Mouse (Mus musculus) midbrain, embryonic 12.5 days (tissue): ENCODE measurements around the gene Cenpp. TPM values are rescaled to one million over a fixed set of nuclear protein-coding genes. Genes with fewer than 3 reads are reported as not detected.
A peak's percentile ranks its signal among the peaks of the same experiment; 100 is the strongest.

Experiments used
- ATAC-seq: fragments of 200-750 bp; cut with Nextera tagmentation; 2 replicates; pipeline ENCODE4 v1.8.0; 2017; ENCODE audit warnings: low read depth, moderate TSS enrichment, moderate library complexity; ENCODE audit not compliant: low FRiP score
- H3K27ac ChIP-seq: fragments of 300-500 bp; sonication (generic); replicated peaks from 2 replicates; pipeline ENCODE4 v1.5.1; 2016; ENCODE audit warnings: mild to moderate bottlenecking
- H3K27me3 ChIP-seq: fragments of 300-500 bp; sonication (generic); 2 replicates; pipeline ENCODE4 v1.6.1; 2016; ENCODE audit warnings: mild to moderate bottlenecking
- H3K36me3 ChIP-seq: fragments of 300-500 bp; sonication (generic); 2 replicates; pipeline ENCODE4 v1.6.1; 2016
- H3K4me1 ChIP-seq: fragments of 300-500 bp; sonication (generic); 2 replicates; pipeline ENCODE4 v1.6.1; 2016
- H3K4me2 ChIP-seq: fragments of 300-500 bp; sonication (generic); replicated peaks from 2 replicates; pipeline ENCODE4 v1.6.1; 2016; ENCODE audit warnings: mild to moderate bottlenecking, moderate library complexity
- H3K4me3 ChIP-seq: fragments of 300-500 bp; sonication (generic); 2 replicates; pipeline ENCODE4 v1.5.1; 2016; ENCODE audit warnings: mild to moderate bottlenecking
- H3K9ac ChIP-seq: fragments of 300-500 bp; sonication (generic); replicated peaks from 2 replicates; pipeline ENCODE4 v1.6.1; 2016; ENCODE audit warnings: mild to moderate bottlenecking, moderate library complexity
- H3K9me3 ChIP-seq: fragments of 300-500 bp; sonication (generic); 2 replicates; pipeline ENCODE4 v1.6.1; 2016; ENCODE audit warnings: mild to moderate bottlenecking
- WGBS: fragments of 180-500 bp; shearing (Covaris S2); methylation state at CpG from one replicate; pipeline ENCODE4 v1.1.7; 2016; 5-methylcytosine and 5-hydroxymethylcytosine counted together
- polyA plus RNA-seq: library from polyadenylated mRNA; unstranded; fragments of >200 nt; fragmentation: Nextera tagmentation; extraction: Ambion mirVana; gene quantifications from 2 replicates; pipeline ENCODE4 v1.2.1, GENCODE M21; 2016

Cenpp gene
- polyA plus RNA-seq, 1 experiment from 2014 or later, result 26.5 TPM

GRCm38 (mm10) chr13:49584307-49585005 lies 68.1 kb downstream of the Cenpp start:
- no peaks in the 10 kb centered on the region for H3K27me3 ChIP-seq
- ATAC-seq, result no peak

DNA sequence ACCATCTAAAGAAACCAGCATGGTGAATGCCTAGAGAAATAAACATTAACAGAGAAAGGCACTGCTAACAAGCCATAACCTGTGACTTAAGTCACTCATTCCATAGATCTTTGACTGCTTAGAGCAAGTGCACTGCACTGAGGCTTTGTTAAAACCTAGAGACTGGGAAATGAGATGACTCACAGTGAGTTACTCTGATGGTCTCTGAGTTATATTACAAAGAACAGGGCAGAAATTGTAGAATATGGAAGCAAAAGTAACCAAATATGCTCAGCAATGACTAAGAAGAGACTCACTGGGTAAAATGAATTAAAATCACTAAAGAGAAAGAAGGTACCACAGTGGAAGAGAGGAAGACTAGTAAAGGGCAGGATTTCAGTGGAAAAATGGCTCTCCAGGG lies 68.7 kb downstream of the Cenpp start:
- Histone ChIP-seq H3K4me2 (no peak overlapping the region), H3K36me3 (no peaks in the 10 kb centered on the region), H3K27me3 (no peaks in the 10 kb centered on the region), H3K4me1 (no peaks in the 10 kb centered on the region), H3K9me3 (no peaks in the 10 kb centered on the region), H3K4me3 (no peak overlapping the region), H3K27ac (no peak overlapping the region), H3K9ac (no peak overlapping the region)
- ATAC-seq, result no peak

More at GRCm38 (mm10) chr13:49584307-49585005, 68.1 kb downstream of the Cenpp start:
- Histone ChIP-seq H3K4me1 (no peaks in the 10 kb centered on the region), H3K9me3 (no peaks in the 10 kb centered on the region), H3K9ac (no peak overlapping the region), H3K4me2 (no peak overlapping the region), H3K4me3 (no peak overlapping the region), H3K27ac (no peak overlapping the region), H3K36me3 (no peaks in the 10 kb centered on the region)
- WGBS, result 75% methylated on average over 8 of the region's 8 CpGs

DNA sequence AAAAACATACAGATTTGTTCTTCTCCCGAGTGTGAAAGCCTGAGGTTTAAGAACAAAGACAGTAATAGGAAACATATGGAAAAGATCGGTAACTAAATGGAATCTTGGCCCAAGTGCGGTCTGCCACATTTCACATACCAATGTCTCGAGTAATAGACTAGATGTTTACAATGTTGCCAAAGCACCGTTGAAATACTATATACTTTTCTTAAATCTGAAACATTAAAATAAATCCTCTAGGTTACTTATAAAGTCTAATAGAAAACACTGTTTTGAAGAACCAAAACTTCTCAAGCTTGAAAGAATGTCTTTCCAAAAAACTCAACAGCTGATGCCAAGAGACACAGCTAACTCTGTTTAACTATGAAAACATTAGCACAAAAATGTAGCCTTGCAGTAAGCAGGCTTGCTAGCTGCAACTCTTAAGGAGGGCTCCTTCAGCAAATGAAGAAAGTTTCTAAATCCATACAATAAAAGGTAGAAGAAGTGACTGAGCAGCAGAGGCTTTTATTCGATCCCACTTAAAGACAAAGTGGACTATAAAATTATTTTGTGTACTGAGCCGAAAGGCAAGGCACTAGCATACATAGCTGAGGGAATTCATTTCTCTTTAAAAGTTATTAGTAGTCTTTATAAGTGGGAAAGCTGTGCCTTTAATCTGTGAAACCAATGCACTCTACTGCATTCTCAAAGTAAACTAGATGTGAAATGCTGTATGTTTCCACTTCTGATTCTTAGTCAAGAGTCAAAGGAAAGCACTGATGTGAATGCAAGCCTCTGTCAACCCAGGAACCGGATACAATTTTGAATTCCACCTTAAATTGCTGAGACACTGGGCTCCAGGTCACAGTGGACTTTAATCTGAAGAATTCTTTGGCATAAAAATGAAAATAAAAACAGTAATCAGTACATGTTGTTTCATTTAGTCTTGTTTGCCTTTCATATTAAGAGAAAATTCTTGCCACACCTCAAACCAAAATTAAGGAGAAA lies 70.7 kb downstream of the Cenpp start, which contains the start of gene Omd:
Omd (plus strand) TSS at position 922 of the 990 bp plus-strand sequence.
- no peak within 1 kb of the TSS for H3K4me3 ChIP-seq
- WGBS, result 79% methylated on average over 8 of the region's 8 CpGs
- ATAC-seq, result no peak
- H3K4me1 ChIP-seq, result no peaks in the 10 kb centered on the region
- H3K9me3 ChIP-seq, result no peaks in the 10 kb centered on the region
- H3K27me3 ChIP-seq, result no peaks in the 10 kb centered on the region
- no peaks in the 10 kb centered on the region for H3K36me3 ChIP-seq
- H3K27ac ChIP-seq, result no peak within 1 kb of the TSS
- H3K9ac ChIP-seq, result no peak within 1 kb of the TSS
- no peak within 1 kb of the TSS for H3K4me2 ChIP-seq

DNA sequence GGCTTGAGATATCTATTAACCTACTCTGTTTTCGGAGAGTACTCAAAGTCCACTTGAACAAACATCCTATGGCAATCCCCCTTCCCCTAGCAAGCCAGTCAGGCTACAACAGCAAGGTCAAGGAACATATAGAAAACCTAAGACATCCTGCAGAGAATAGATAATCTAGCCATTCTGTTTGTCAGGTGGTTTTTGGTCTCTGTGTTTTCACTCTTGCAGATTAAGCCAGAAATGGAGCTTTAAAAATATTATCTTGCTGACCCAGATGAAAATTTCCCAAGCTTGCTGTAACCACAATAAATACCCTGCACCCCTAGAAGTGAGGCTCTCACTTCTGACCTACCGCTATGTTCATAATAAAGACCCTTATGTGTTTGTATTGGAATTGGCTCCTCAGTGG lies 81.2 kb downstream of the Cenpp start:
- no peaks in the 10 kb centered on the region for H3K4me1 ChIP-seq
- H3K36me3 ChIP-seq, result no peaks in the 10 kb centered on the region
- no peaks in the 10 kb centered on the region for H3K27me3 ChIP-seq
- no peaks in the 10 kb centered on the region for H3K9me3 ChIP-seq
- no peak overlapping the region for H3K9ac ChIP-seq
- no peak overlapping the region for H3K27ac ChIP-seq
- ATAC-seq, result no peak
- H3K4me2 ChIP-seq, result no peak overlapping the region
- H3K4me3 ChIP-seq, result no peak overlapping the region
- 80% methylated on average over 2 of the region's 2 CpGs for WGBS

DNA sequence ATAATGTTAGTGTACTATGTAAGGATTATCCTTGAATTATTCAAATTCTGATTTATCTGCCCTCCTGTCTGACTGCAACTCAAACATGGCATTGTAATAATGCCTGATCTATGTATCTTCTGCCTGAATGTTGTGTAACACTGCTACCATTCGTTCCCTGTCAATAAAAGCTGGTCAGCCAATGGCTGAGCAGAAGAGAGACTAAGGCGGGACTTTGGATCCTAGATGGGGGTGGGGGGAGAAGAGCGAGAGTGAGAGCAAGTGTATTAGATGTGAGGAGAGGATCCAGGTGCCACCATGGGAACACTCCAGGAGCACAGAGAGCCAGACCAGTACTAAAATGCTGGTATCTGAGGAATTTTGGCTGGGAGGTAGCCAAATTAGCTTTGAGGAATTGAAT lies 82.2 kb downstream of the Cenpp start:
- H3K4me1 ChIP-seq, result no peaks in the 10 kb centered on the region
- no peaks in the 10 kb centered on the region for H3K36me3 ChIP-seq
- H3K27ac ChIP-seq, result no peak overlapping the region
- 72% methylated on average over 3 of the region's 3 CpGs for WGBS
- ATAC-seq, result no peak
- H3K9ac ChIP-seq, result no peak overlapping the region
- H3K27me3 ChIP-seq, result no peaks in the 10 kb centered on the region
- H3K4me2 ChIP-seq, result no peak overlapping the region
- no peaks in the 10 kb centered on the region for H3K9me3 ChIP-seq
- H3K4me3 ChIP-seq, result no peak overlapping the region

- 79% methylated on average over 1 of the region's 1 CpGs for WGBS
- Histone ChIP-seq H3K36me3 (no peaks in the 10 kb centered on the region), H3K27ac (no peak overlapping the region), H3K27me3 (no peaks in the 10 kb centered on the region), H3K9ac (no peak overlapping the region), H3K4me3 (no peak overlapping the region), H3K4me1 (no peaks in the 10 kb centered on the region), H3K9me3 (no peaks in the 10 kb centered on the region), H3K4me2 (no peak overlapping the region)
- ATAC-seq, result no peak
Measured at GRCm38 (mm10) chr13:49564347-49564746, 88.2 kb downstream of the Cenpp start.

GRCm38 (mm10) chr13:49560886-49561285 lies 91.7 kb downstream of the Cenpp start:
- Histone ChIP-seq H3K4me3 (no peak overlapping the region), H3K4me2 (no peak overlapping the region), H3K9ac (no peak overlapping the region), H3K27ac (no peak overlapping the region), H3K27me3 (no peaks in the 10 kb centered on the region), H3K4me1 (no peaks in the 10 kb centered on the region), H3K9me3 (no peaks in the 10 kb centered on the region), H3K36me3 (no peaks in the 10 kb centered on the region)
- no peak for ATAC-seq
- WGBS, result 80% methylated on average over 2 of the region's 2 CpGs

DNA sequence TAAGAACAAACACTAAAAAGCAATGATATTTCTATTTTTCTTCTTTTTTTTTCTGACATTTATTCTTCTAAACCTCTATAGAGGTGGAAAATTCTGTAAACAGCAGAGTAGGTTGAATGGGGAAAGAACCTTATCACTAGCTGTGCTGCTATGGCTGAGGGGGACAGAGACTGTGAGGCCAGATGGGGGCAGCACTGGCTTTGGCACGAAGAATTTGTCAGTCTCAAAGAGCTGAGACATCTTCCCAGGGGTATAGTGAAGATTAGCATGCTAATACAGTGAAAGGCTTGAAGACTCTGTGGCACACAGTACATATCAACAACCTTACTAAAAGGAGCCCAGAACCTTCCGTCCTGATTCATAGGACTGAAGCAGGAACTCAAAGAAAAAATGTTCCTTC lies 93.4 kb downstream of the Cenpp start:
- Histone ChIP-seq H3K4me3 (no peak overlapping the region), H3K9ac (no peak overlapping the region), H3K27ac (no peak overlapping the region), H3K4me1 (no peaks in the 10 kb centered on the region), H3K36me3 (no peaks in the 10 kb centered on the region), H3K9me3 (no peaks in the 10 kb centered on the region), H3K27me3 (no peaks in the 10 kb centered on the region), H3K4me2 (no peak overlapping the region)
- WGBS, result 27% methylated on average over 2 of the region's 2 CpGs
- peak; percentile 52; the same call in 1 of the 2 replicates for ATAC-seq

- Histone ChIP-seq H3K9ac (no peak overlapping the region), H3K27me3 (no peaks in the 10 kb centered on the region), H3K4me3 (no peak overlapping the region), H3K9me3 (no peaks in the 10 kb centered on the region), H3K36me3 (no peaks in the 10 kb centered on the region), H3K4me2 (no peak overlapping the region), H3K4me1 (no peaks in the 10 kb centered on the region), H3K27ac (no peak overlapping the region)
- no peak for ATAC-seq
- 81% methylated on average over 1 of the region's 1 CpGs for WGBS
Measured at GRCm38 (mm10) chr13:49556924-49557323, 95.7 kb downstream of the Cenpp start.

GRCm38 (mm10) chr13:49556203-49556602 lies 96.4 kb downstream of the Cenpp start:
- no peak overlapping the region for H3K4me3 ChIP-seq
- H3K36me3 ChIP-seq, result no peaks in the 10 kb centered on the region
- H3K9me3 ChIP-seq, result no peaks in the 10 kb centered on the region
- no peak for ATAC-seq
- no peak overlapping the region for H3K9ac ChIP-seq
- WGBS, result 79% methylated on average over 1 of the region's 1 CpGs
- no peak overlapping the region for H3K27ac ChIP-seq
- H3K4me2 ChIP-seq, result no peak overlapping the region
- H3K4me1 ChIP-seq, result no peaks in the 10 kb centered on the region
- H3K27me3 ChIP-seq, result no peaks in the 10 kb centered on the region

GRCm38 (mm10) chr13:49554519-49554918 lies 98.1 kb downstream of the Cenpp start:
- no peaks in the 10 kb centered on the region for H3K4me1 ChIP-seq
- no peak overlapping the region for H3K27ac ChIP-seq
- H3K9me3 ChIP-seq, result no peaks in the 10 kb centered on the region
- H3K4me2 ChIP-seq, result no peak overlapping the region
- no peak for ATAC-seq
- WGBS, result 75% methylated on average over 5 of the region's 5 CpGs
- no peaks in the 10 kb centered on the region for H3K36me3 ChIP-seq
- no peak overlapping the region for H3K4me3 ChIP-seq
- H3K27me3 ChIP-seq, result no peaks in the 10 kb centered on the region
- no peak overlapping the region for H3K9ac ChIP-seq

DNA sequence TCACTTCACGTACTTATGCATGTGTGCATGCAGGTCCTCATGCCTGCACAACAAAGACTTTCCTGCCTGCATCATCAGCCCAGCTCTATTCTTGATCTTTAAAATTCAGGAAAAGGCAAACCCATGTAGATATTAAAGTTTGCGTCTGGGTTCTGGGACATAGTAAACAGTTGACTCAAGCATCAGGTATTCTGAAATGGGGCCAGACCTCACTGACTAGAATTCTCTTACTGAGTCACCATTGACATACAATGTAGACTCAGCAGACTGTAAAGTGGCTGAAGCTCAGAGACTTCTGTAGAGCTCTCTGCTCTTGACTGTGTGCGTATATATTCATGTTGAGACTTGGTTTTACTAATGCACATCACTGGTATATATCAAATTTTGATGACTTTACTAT lies 103.0 kb downstream of the Cenpp start:
- Histone ChIP-seq H3K9ac (no peak overlapping the region), H3K36me3 (no peaks in the 10 kb centered on the region), H3K4me1 (no peaks in the 10 kb centered on the region), H3K4me2 (no peak overlapping the region), H3K27ac (no peak overlapping the region), H3K9me3 (no peaks in the 10 kb centered on the region), H3K4me3 (no peak overlapping the region), H3K27me3 (no peaks in the 10 kb centered on the region)
- ATAC-seq, result no peak
- 96% methylated on average over 3 of the region's 3 CpGs for WGBS
